Mouse (Mus musculus) midbrain, embryonic 10.5 days (tissue): ENCODE measurements around the gene Plbd2. TPM values are rescaled to one million over a fixed set of nuclear protein-coding genes. Genes with fewer than 3 reads are reported as not detected.

Experiments
- DNase-seq: peaks from one replicate; pipeline ENCODE4 v3.0.0-alpha.2; 2017; ENCODE audit warnings: low spot score
- H3K27ac ChIP-seq: fragments of 300-500 bp; sonication (generic); replicated peaks from 2 replicates; pipeline ENCODE4 v1.5.1; 2016; ENCODE audit warnings: mild to moderate bottlenecking
- H3K27me3 ChIP-seq: fragments of 300-500 bp; sonication (generic); 2 replicates; pipeline ENCODE4 v1.6.1; 2016; ENCODE audit warnings: low read depth, mild to moderate bottlenecking; ENCODE audit not compliant: poor library complexity, severe bottlenecking
- H3K36me3 ChIP-seq: fragments of 300-500 bp; sonication (generic); 2 replicates; pipeline ENCODE4 v1.6.1; 2016; ENCODE audit warnings: mild to moderate bottlenecking, moderate library complexity
- H3K4me1 ChIP-seq: fragments of 300-500 bp; sonication (generic); 2 replicates; pipeline ENCODE4 v1.6.1; 2016
- H3K4me3 ChIP-seq: fragments of 300-500 bp; sonication (generic); 2 replicates; pipeline ENCODE4 v1.5.1; 2016; ENCODE audit warnings: mild to moderate bottlenecking, moderate library complexity
- H3K9me3 ChIP-seq: fragments of 300-500 bp; sonication (generic); replicated peaks from 2 replicates; pipeline ENCODE4 v1.6.1; 2016; ENCODE audit warnings: mild to moderate bottlenecking
- WGBS: fragments of 180-500 bp; shearing (Covaris S2); methylation state at CpG from one replicate; pipeline ENCODE4 v1.1.7; 2016; 5-methylcytosine and 5-hydroxymethylcytosine counted together
- polyA plus RNA-seq: library from polyadenylated mRNA; unstranded; fragments of >200 nt; fragmentation: Nextera tagmentation; extraction: Ambion mirVana; gene quantifications from 2 replicates; pipeline ENCODE4 v1.2.1, GENCODE M21; 2016

Gene Plbd2
- polyA plus RNA-seq, 1 experiment from 2014 or later, result 37.0 TPM

DNA sequence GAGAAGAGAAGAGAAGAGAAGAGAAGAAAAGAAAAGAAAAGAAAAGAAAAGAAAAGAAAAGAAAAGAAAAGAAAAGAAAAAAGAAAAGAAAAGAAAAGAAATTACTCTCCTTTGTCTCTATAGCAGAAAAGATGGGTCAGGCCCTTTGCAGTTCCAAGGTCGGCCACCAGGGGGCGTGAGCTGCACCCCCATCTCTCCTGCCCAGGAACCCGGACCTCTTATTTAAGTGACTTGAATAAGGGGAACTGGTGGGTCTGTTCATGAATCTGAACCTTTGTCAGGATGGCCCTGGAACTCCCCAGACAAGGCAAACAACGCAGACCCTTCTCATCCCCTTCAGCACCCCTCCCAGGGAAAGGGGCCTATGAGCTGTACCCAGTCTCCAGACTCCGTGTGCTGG is 38.4 kb downstream of the Plbd2 start:
- H3K4me3 ChIP-seq, result no peak overlapping the region
- WGBS, result 44% methylated on average over 5 of the region's 5 CpGs
- no peaks in the 10 kb centered on the region for H3K36me3 ChIP-seq
- no peak for DNase-seq
- H3K27ac ChIP-seq, result no peak overlapping the region
- H3K27me3 ChIP-seq, result peaks cover 34% of the 10 kb centered on the region
- no peaks in the 10 kb centered on the region for H3K9me3 ChIP-seq
- peaks cover 6% of the 10 kb centered on the region; the same call in 1 of the 2 replicates for H3K4me1 ChIP-seq

DNA sequence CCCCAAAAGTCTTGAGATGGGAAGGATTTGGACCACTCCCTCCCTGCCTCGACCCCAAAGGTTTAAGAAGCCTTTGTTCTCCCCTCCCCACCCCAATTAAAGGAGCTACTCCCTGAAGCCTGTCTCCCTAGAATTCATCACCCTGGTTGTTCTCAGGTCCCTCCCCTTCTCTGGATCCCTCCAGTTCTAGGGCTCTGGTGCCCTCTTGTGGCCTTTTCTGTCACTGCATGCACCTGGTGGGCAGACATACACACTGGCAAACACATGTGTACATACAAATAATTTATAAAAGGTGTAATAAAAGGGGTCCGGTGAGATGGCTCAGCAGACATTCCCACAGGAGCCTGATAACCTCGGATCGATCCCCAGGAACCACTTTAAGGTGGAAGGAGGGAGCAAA is 39.1 kb downstream of the Plbd2 start:
- 79% methylated on average over 4 of the region's 4 CpGs for WGBS
- no peaks in the 10 kb centered on the region for H3K9me3 ChIP-seq
- DNase-seq, result peak; percentile 33
- H3K4me3 ChIP-seq, result no peak overlapping the region
- peaks cover 6% of the 10 kb centered on the region; the same call in 1 of the 2 replicates for H3K4me1 ChIP-seq
- no peaks in the 10 kb centered on the region for H3K36me3 ChIP-seq
- H3K27ac ChIP-seq, result no peak overlapping the region
- peaks cover 40% of the 10 kb centered on the region for H3K27me3 ChIP-seq

DNA sequence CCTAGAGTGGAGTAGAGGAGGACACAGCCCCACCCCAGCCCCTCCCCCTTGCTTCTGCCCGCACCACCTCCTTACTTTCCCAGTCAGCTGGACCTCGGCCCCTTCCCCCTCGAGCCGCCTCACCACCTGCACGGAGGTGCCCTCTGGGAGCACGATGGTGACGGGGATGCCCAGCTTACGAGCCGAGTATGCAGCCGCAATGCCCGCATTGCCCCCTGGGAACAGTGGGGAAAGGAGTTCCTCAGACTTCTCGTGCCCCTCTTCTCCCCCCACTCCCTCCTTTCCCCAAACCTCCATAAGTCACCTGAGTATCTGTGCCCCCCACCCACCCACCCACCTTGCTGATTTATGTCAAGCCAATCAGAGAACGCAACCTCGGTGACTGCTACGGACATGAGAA is 41.5 kb downstream of the Plbd2 start:
- peaks cover 12% of the 10 kb centered on the region; the same call in 1 of the 2 replicates for H3K4me1 ChIP-seq
- WGBS, result 78% methylated on average over 15 of the region's 15 CpGs
- no peak overlapping the region for H3K27ac ChIP-seq
- no peak overlapping the region for H3K4me3 ChIP-seq
- H3K9me3 ChIP-seq, result no peaks in the 10 kb centered on the region
- no peaks in the 10 kb centered on the region for H3K36me3 ChIP-seq
- H3K27me3 ChIP-seq, result peaks cover 59% of the 10 kb centered on the region
- no peak for DNase-seq

- Histone ChIP-seq H3K36me3 (no peaks in the 10 kb centered on the region), H3K27me3 (peaks cover 85% of the 10 kb centered on the region), H3K4me1 (peaks cover 9% of the 10 kb centered on the region; the same call in 1 of the 2 replicates), H3K27ac (no peak overlapping the region), H3K4me3 (no peak overlapping the region), H3K9me3 (no peaks in the 10 kb centered on the region)
- DNase-seq, result no peak
- WGBS, result 88% methylated on average over 10 of the region's 10 CpGs
Observed at GRCm38 (mm10) chr5:120459133-120459532, 44.3 kb downstream of the Plbd2 start.

- H3K4me1 ChIP-seq, result peaks cover 9% of the 10 kb centered on the region; the same call in 1 of the 2 replicates
- 5% methylated on average over 9 of the region's 9 CpGs for WGBS
- no peaks in the 10 kb centered on the region for H3K36me3 ChIP-seq
- no peak overlapping the region for H3K27ac ChIP-seq
- no peak overlapping the region for H3K4me3 ChIP-seq
- no peaks in the 10 kb centered on the region for H3K9me3 ChIP-seq
- H3K27me3 ChIP-seq, result peaks cover 90% of the 10 kb centered on the region
- peak; percentile 86 for DNase-seq
Observed at GRCm38 (mm10) chr5:120457628-120458027, 45.8 kb downstream of the Plbd2 start.

GRCm38 (mm10) chr5:120456841-120457554 is 46.4 kb downstream of the Plbd2 start:
- Histone ChIP-seq H3K27me3 (peaks cover 87% of the 10 kb centered on the region), H3K9me3 (no peaks in the 10 kb centered on the region), H3K27ac (no peak overlapping the region), H3K4me3 (no peak overlapping the region), H3K36me3 (no peaks in the 10 kb centered on the region), H3K4me1 (peaks cover 9% of the 10 kb centered on the region; the same call in 1 of the 2 replicates)
- 47% methylated on average over 7 of the region's 7 CpGs for WGBS
- no peak for DNase-seq

- H3K27me3 ChIP-seq, result peaks cover 83% of the 10 kb centered on the region
- no peaks in the 10 kb centered on the region for H3K9me3 ChIP-seq
- H3K27ac ChIP-seq, result no peak overlapping the region
- WGBS, result 62% methylated on average over 1 of the region's 1 CpGs
- no peak overlapping the region for H3K4me3 ChIP-seq
- no peaks in the 10 kb centered on the region for H3K36me3 ChIP-seq
- H3K4me1 ChIP-seq, result peaks cover 6% of the 10 kb centered on the region; the same call in 1 of the 2 replicates
- DNase-seq, result no peak
Observed at GRCm38 (mm10) chr5:120456253-120456652, 47.2 kb downstream of the Plbd2 start.

- no peak for DNase-seq
- WGBS, result 78% methylated on average over 14 of the region's 14 CpGs
- Histone ChIP-seq H3K27ac (no peak overlapping the region), H3K36me3 (no peaks in the 10 kb centered on the region), H3K9me3 (no peaks in the 10 kb centered on the region), H3K27me3 (peaks cover 77% of the 10 kb centered on the region), H3K4me1 (peaks cover 6% of the 10 kb centered on the region; the same call in 1 of the 2 replicates), H3K4me3 (no peak overlapping the region)
Observed at GRCm38 (mm10) chr5:120454756-120455337, 48.6 kb downstream of the Plbd2 start.

DNA sequence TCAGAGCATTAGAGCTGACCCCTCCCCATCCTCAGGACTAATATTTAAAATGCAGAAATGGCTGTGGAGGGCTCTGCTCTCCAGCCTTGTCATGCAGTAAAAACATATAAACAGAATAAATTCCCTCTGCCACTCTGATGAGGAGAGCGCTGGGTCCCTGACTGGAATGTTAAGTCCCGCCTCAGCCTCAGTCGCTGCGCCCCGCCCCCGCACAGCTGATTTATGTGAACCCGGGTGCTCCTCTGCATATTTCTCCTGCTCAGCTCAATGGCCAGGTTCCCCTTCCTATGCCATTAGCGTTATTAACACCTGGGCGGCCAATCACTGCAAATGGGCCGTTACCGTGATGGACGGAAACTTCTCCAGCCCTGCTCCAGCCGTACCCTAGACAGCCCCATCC is 56.1 kb downstream of the Plbd2 start:
- DNase-seq, result no peak
- 53% methylated on average over 13 of the region's 13 CpGs for WGBS
- peaks cover 68% of the 10 kb centered on the region for H3K27me3 ChIP-seq
- 0 out of 2 replicates have a peak, but pooled peaks cover 3% of the 10 kb centered on the region for H3K9me3 ChIP-seq
- no peaks in the 10 kb centered on the region for H3K4me1 ChIP-seq
- no peaks in the 10 kb centered on the region for H3K36me3 ChIP-seq
- H3K4me3 ChIP-seq, result no peak overlapping the region
- no peak overlapping the region for H3K27ac ChIP-seq

DNA sequence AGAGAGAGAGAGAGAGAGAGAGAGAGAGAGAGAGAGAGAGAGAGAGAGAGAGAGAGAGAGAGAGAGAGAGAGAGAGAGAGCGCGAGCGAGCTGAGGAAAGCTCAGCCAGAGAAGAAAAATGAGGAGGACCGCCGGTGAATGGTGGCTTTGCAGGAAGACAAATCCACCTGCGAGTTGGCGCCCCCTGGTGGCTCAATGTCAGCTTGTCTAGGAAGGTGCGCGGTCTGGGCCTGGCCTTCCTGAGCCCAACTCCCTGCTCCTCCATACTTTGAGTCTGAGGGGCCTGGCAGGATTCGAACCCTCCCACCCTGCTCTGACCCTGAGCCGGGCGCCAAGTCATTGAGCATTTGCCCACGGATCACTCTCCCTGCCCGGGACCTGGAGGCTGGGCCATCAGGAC is 62.7 kb downstream of the Plbd2 start:
- Histone ChIP-seq H3K9me3 (no peaks in the 10 kb centered on the region), H3K4me1 (peaks cover 48% of the 10 kb centered on the region), H3K4me3 (peak overlapping the region; percentile 59), H3K36me3 (peaks cover 3% of the 10 kb centered on the region; the same call in 1 of the 2 replicates), H3K27me3 (peaks cover 98% of the 10 kb centered on the region), H3K27ac (peak overlapping the region; percentile 91; the same call in 1 of the 2 replicates)
- 11% methylated on average over 14 of the region's 14 CpGs for WGBS
- peak; percentile 94 for DNase-seq

DNA sequence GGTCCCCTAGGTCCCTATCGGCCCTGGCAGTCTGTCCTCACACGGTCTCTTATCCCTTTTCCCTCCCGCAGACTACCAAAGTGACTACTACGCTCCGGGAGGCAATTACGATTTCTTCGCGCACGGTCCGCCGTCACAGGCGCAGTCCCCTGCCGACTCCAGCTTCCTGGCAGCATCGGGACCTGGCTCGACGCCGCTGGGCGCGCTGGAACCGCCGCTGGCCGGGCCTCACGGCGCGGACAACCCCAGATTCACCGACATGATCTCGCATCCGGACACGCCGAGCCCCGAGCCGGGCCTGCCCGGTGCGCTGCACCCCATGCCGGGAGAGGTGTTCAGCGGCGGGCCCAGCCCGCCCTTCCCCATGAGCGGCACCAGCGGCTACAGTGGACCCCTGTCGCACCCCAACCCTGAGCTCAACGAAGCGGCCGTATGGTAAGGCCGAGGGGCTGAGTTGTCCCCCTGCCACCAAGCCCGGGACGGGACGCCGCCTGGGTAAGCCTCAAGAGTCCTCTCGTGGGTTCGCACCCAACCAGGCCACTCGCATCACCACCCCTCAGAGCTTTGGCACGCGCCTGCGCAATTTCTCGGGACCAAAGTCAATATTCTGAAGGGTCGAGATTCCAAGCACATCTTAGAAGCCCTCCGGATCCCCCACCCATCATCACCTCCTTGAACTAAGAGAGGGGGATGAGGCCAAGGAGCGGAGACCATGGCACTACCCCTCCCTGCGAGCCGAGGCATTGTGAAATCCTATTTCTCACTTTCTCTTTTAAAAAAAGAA is 63.3 kb downstream of the Plbd2 start:
- WGBS, result 8% methylated on average over 61 of the region's 61 CpGs
- peaks cover 98% of the 10 kb centered on the region for H3K27me3 ChIP-seq
- peak overlapping the region; percentile 59 for H3K4me3 ChIP-seq
- peaks cover 3% of the 10 kb centered on the region; the same call in 1 of the 2 replicates for H3K36me3 ChIP-seq
- DNase-seq, result no peak
- H3K27ac ChIP-seq, result peak overlapping the region; percentile 91
- no peaks in the 10 kb centered on the region for H3K9me3 ChIP-seq
- peaks cover 54% of the 10 kb centered on the region for H3K4me1 ChIP-seq

DNA sequence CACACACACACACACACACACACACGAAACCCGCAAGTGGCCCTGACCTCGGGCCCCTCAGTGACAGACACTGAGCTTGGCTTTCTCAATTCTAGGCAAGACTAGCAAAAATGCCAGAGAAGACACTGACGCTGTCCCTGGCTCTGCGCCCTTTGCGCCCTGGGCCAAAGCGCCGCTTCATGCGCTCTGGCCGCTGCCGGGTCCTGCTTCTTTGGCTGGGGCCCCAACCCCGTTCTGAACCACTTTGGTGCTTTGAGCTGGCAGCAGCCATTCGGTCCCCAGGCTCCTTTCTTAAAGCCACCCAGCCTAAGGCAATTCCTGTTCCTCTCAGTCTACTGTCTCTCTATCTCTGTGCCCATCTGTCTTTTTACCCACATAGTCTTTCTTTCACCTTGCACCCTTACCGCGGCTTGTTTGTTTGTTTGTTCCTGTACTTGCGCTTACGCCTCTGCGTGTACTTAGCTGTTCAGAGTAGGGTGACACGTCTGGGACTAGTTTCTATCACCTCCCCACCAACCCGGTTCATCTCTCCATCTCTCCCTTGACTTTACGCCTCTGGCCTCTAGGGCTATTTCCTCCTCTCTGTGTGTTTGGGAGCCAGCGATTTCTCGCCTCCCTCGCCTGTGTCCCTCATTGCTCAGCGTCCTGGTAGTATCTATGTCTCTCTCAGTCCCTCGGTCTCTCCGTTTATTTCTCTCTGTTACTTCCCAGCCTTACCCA is 64.3 kb downstream of the Plbd2 start:
- WGBS, result 7% methylated on average over 27 of the region's 27 CpGs
- H3K9me3 ChIP-seq, result no peaks in the 10 kb centered on the region
- H3K27ac ChIP-seq, result peak overlapping the region; percentile 91
- peaks cover 3% of the 10 kb centered on the region; the same call in 1 of the 2 replicates for H3K36me3 ChIP-seq
- H3K4me3 ChIP-seq, result peak overlapping the region; percentile 59
- peak; percentile 54 for DNase-seq
- H3K27me3 ChIP-seq, result peaks cover 98% of the 10 kb centered on the region
- H3K4me1 ChIP-seq, result peaks cover 63% of the 10 kb centered on the region
